Mouse (Mus musculus) neural tube, embryonic 12.5 days (tissue): ENCODE measurements around the gene Sall4. TPM values are rescaled to one million over a fixed set of nuclear protein-coding genes. Genes with fewer than 3 reads are reported as not detected.
A peak's percentile ranks its signal among the peaks of the same experiment; 100 is the strongest.

Source experiments
- ATAC-seq: fragments of 200-750 bp; cut with Nextera tagmentation; 2 replicates; pipeline ENCODE4 v1.8.0; 2017; ENCODE audit warnings: low read depth, mild to moderate bottlenecking, moderate TSS enrichment, moderate library complexity; ENCODE audit not compliant: low FRiP score
- H3K27ac ChIP-seq: fragments of 300-500 bp; sonication (generic); 2 replicates; pipeline ENCODE4 v1.5.1; 2016
- H3K27me3 ChIP-seq: fragments of 300-500 bp; sonication (generic); replicated peaks from 2 replicates; pipeline ENCODE4 v1.6.1; 2016; ENCODE audit warnings: mild to moderate bottlenecking
- H3K36me3 ChIP-seq: fragments of 300-500 bp; sonication (generic); 2 replicates; pipeline ENCODE4 v1.6.1; 2016; ENCODE audit warnings: mild to moderate bottlenecking
- H3K4me1 ChIP-seq: fragments of 300-500 bp; sonication (generic); 2 replicates; pipeline ENCODE4 v1.6.1; 2016
- H3K4me2 ChIP-seq: fragments of 300-500 bp; sonication (generic); replicated peaks from 2 replicates; pipeline ENCODE4 v1.6.1; 2016; ENCODE audit warnings: mild to moderate bottlenecking
- H3K4me3 ChIP-seq: fragments of 300-500 bp; sonication (generic); 2 replicates; pipeline ENCODE4 v1.5.1; 2016
- H3K9ac ChIP-seq: fragments of 300-500 bp; sonication (generic); 2 replicates; pipeline ENCODE4 v1.6.1; 2016; ENCODE audit warnings: mild to moderate bottlenecking
- H3K9me3 ChIP-seq: fragments of 300-500 bp; sonication (generic); 2 replicates; pipeline ENCODE4 v1.6.1; 2016; ENCODE audit warnings: mild to moderate bottlenecking
- WGBS: fragments of 180-500 bp; shearing (Covaris S2); methylation state at CpG from one replicate; pipeline ENCODE4 v1.1.7; 2016; 5-methylcytosine and 5-hydroxymethylcytosine counted together
- polyA plus RNA-seq: library from polyadenylated mRNA; unstranded; fragments of >200 nt; fragmentation: Nextera tagmentation; extraction: Ambion mirVana; gene quantifications from 2 replicates; pipeline ENCODE4 v1.2.1, GENCODE M21; 2016

Sall4 gene
- polyA plus RNA-seq, 1 experiment from 2014 or later: 2.6 TPM

- peak within 1 kb of the TSS; percentile 86 for H3K4me3 ChIP-seq
- peak; percentile 67 for ATAC-seq
These were observed 25.6 kb downstream of the Sall4 start, which contains the start of gene Atp9a for GRCm38 (mm10) chr2:168742059-168742627. TSS of gene Atp9a (minus strand) at chr2:168742409.

GRCm38 (mm10) chr2:168741273-168742058 lies 26.3 kb downstream of the Sall4 start:
- Histone ChIP-seq H3K27me3 (no peaks in the 10 kb centered on the region), H3K36me3 (no peaks in the 10 kb centered on the region), H3K9ac (peak overlapping the region; percentile 93), H3K4me3 (peak overlapping the region; percentile 86), H3K4me2 (peak overlapping the region; percentile 70), H3K4me1 (peaks cover 4% of the 10 kb centered on the region; the same call in 1 of the 2 replicates), H3K27ac (peak overlapping the region; percentile 86), H3K9me3 (no peaks in the 10 kb centered on the region)
- peak; percentile 74 for ATAC-seq
- under 1% methylated on average over 59 of the region's 108 CpGs for WGBS

More at GRCm38 (mm10) chr2:168742059-168742627, 25.6 kb downstream of the Sall4 start, which contains the start of gene Atp9a:
- Histone ChIP-seq H3K9me3 (no peaks in the 10 kb centered on the region), H3K27ac (peak within 1 kb of the TSS; percentile 86), H3K4me1 (peaks cover 4% of the 10 kb centered on the region; the same call in 1 of the 2 replicates), H3K4me2 (peak within 1 kb of the TSS; percentile 70), H3K27me3 (no peaks in the 10 kb centered on the region), H3K36me3 (no peaks in the 10 kb centered on the region), H3K9ac (peak within 1 kb of the TSS; percentile 93)
- 9% methylated on average over 26 of the region's 33 CpGs for WGBS

GRCm38 (mm10) chr2:168740496-168740895 lies 27.2 kb downstream of the Sall4 start:
- Histone ChIP-seq H3K4me3 (peak overlapping the region; percentile 86), H3K36me3 (no peaks in the 10 kb centered on the region), H3K4me2 (peak overlapping the region; percentile 70), H3K4me1 (peaks cover 4% of the 10 kb centered on the region; the same call in 1 of the 2 replicates), H3K27me3 (no peaks in the 10 kb centered on the region), H3K9me3 (no peaks in the 10 kb centered on the region), H3K9ac (no peak overlapping the region), H3K27ac (no peak overlapping the region)
- ATAC-seq: no peak
- 92% methylated on average over 10 of the region's 10 CpGs for WGBS

GRCm38 (mm10) chr2:168738854-168739253 lies 28.9 kb downstream of the Sall4 start:
- 97% methylated on average over 1 of the region's 1 CpGs for WGBS

GRCm38 (mm10) chr2:168737878-168738277 lies 29.9 kb downstream of the Sall4 start:
- Histone ChIP-seq H3K27me3 (no peaks in the 10 kb centered on the region), H3K9ac (no peak overlapping the region), H3K4me1 (peaks cover 4% of the 10 kb centered on the region; the same call in 1 of the 2 replicates), H3K36me3 (no peaks in the 10 kb centered on the region), H3K4me3 (no peak overlapping the region), H3K9me3 (no peaks in the 10 kb centered on the region), H3K4me2 (no peak overlapping the region), H3K27ac (no peak overlapping the region)
- 92% methylated on average over 10 of the region's 10 CpGs for WGBS
- no peak for ATAC-seq

More at GRCm38 (mm10) chr2:168738854-168739253, 28.9 kb downstream of the Sall4 start:
- H3K9ac ChIP-seq: no peak overlapping the region
- H3K27me3 ChIP-seq: no peaks in the 10 kb centered on the region
- ATAC-seq: no peak
- H3K36me3 ChIP-seq: no peaks in the 10 kb centered on the region
- no peak overlapping the region for H3K4me3 ChIP-seq
- H3K4me1 ChIP-seq: peaks cover 4% of the 10 kb centered on the region; the same call in 1 of the 2 replicates
- H3K9me3 ChIP-seq: no peaks in the 10 kb centered on the region
- H3K27ac ChIP-seq: no peak overlapping the region
- H3K4me2 ChIP-seq: no peak overlapping the region

GRCm38 (mm10) chr2:168734023-168734422 lies 33.7 kb downstream of the Sall4 start:
- 58% methylated on average over 11 of the region's 11 CpGs for WGBS
- H3K4me2 ChIP-seq: no peak overlapping the region
- H3K4me3 ChIP-seq: no peak overlapping the region
- H3K4me1 ChIP-seq: peaks cover 22% of the 10 kb centered on the region
- H3K36me3 ChIP-seq: no peaks in the 10 kb centered on the region
- no peaks in the 10 kb centered on the region for H3K9me3 ChIP-seq
- ATAC-seq: no peak
- H3K9ac ChIP-seq: no peak overlapping the region
- H3K27me3 ChIP-seq: no peaks in the 10 kb centered on the region
- H3K27ac ChIP-seq: no peak overlapping the region

GRCm38 (mm10) chr2:168731258-168731657 lies 36.5 kb downstream of the Sall4 start:
- WGBS: 60% methylated on average over 8 of the region's 8 CpGs
- H3K9ac ChIP-seq: no peak overlapping the region
- peaks cover 25% of the 10 kb centered on the region for H3K4me1 ChIP-seq
- H3K9me3 ChIP-seq: no peaks in the 10 kb centered on the region
- no peaks in the 10 kb centered on the region for H3K36me3 ChIP-seq
- H3K4me2 ChIP-seq: no peak overlapping the region
- H3K4me3 ChIP-seq: no peak overlapping the region
- no peak overlapping the region for H3K27ac ChIP-seq
- ATAC-seq: no peak
- no peaks in the 10 kb centered on the region for H3K27me3 ChIP-seq

- WGBS: 84% methylated on average over 12 of the region's 12 CpGs
- Histone ChIP-seq H3K4me1 (peaks cover 31% of the 10 kb centered on the region), H3K4me2 (no peak overlapping the region)
These were observed 38.0 kb downstream of the Sall4 start for GRCm38 (mm10) chr2:168729736-168730135.

GRCm38 (mm10) chr2:168728045-168728444 lies 39.7 kb downstream of the Sall4 start:
- Histone ChIP-seq H3K4me3 (no peak overlapping the region), H3K27ac (no peak overlapping the region), H3K36me3 (no peaks in the 10 kb centered on the region), H3K4me2 (no peak overlapping the region), H3K4me1 (peaks cover 31% of the 10 kb centered on the region), H3K27me3 (no peaks in the 10 kb centered on the region), H3K9ac (no peak overlapping the region), H3K9me3 (no peaks in the 10 kb centered on the region)
- WGBS: 78% methylated on average over 12 of the region's 12 CpGs
- ATAC-seq: no peak

More at GRCm38 (mm10) chr2:168729736-168730135, 38.0 kb downstream of the Sall4 start:
- no peak overlapping the region for H3K27ac ChIP-seq
- H3K36me3 ChIP-seq: no peaks in the 10 kb centered on the region
- no peak overlapping the region for H3K9ac ChIP-seq
- ATAC-seq: no peak
- no peaks in the 10 kb centered on the region for H3K27me3 ChIP-seq
- H3K9me3 ChIP-seq: no peaks in the 10 kb centered on the region
- no peak overlapping the region for H3K4me3 ChIP-seq

- 36% methylated on average over 6 of the region's 6 CpGs for WGBS
- Histone ChIP-seq H3K9me3 (no peaks in the 10 kb centered on the region), H3K27me3 (no peaks in the 10 kb centered on the region), H3K4me1 (peaks cover 21% of the 10 kb centered on the region), H3K36me3 (no peaks in the 10 kb centered on the region), H3K4me3 (no peak overlapping the region), H3K27ac (0 out of 2 replicates have a peak overlapping the region, but pooled peaks have one; percentile 26), H3K4me2 (0 out of 2 replicates have a peak overlapping the region, but pooled peaks have one; percentile 0), H3K9ac (no peak overlapping the region)
- peak; percentile 90; the same call in 1 of the 2 replicates for ATAC-seq
These were observed 41.7 kb downstream of the Sall4 start for GRCm38 (mm10) chr2:168726007-168726406.

GRCm38 (mm10) chr2:168721313-168721712 lies 46.4 kb downstream of the Sall4 start:
- Histone ChIP-seq H3K4me2 (no peak overlapping the region), H3K4me3 (no peak overlapping the region), H3K9me3 (no peaks in the 10 kb centered on the region), H3K4me1 (peaks cover 16% of the 10 kb centered on the region), H3K27me3 (no peaks in the 10 kb centered on the region), H3K36me3 (no peaks in the 10 kb centered on the region), H3K9ac (no peak overlapping the region), H3K27ac (no peak overlapping the region)
- no peak for ATAC-seq
- WGBS: 84% methylated on average over 14 of the region's 14 CpGs

GRCm38 (mm10) chr2:168719742-168720141 lies 48.0 kb downstream of the Sall4 start:
- H3K4me1 ChIP-seq: peaks cover 11% of the 10 kb centered on the region; the same call in 1 of the 2 replicates
- H3K27me3 ChIP-seq: no peaks in the 10 kb centered on the region
- no peaks in the 10 kb centered on the region for H3K36me3 ChIP-seq
- 71% methylated on average over 4 of the region's 4 CpGs for WGBS
- no peak overlapping the region for H3K4me3 ChIP-seq
- no peaks in the 10 kb centered on the region for H3K9me3 ChIP-seq
- ATAC-seq: no peak
- no peak overlapping the region for H3K9ac ChIP-seq
- H3K4me2 ChIP-seq: no peak overlapping the region
- H3K27ac ChIP-seq: no peak overlapping the region
